Mouse (Mus musculus): ENCODE data around the gene Itpr2. TPM values are rescaled to one million over a fixed set of nuclear protein-coding genes. Genes with fewer than 3 reads are reported as not detected.

Itpr2 gene
- polyA plus RNA-seq, 1 experiment = 2.6 TPM

GRCm38 (mm10) chr6:146170603-146171051, 331.4 kb downstream of the Itpr2 start:
- no peaks in the 10 kb centered on the region for H3K79me2 ChIP-seq (ENCODE audit: control insufficient read depth, insufficient read depth)
- TF ChIP-seq MAX (IDR thresholded peaks at IDR 0.05) = no peak
- no peak for TF ChIP-seq USF1 (IDR thresholded peaks at IDR 0.05; ENCODE audit: low read depth)
- TF ChIP-seq FOSL1 (IDR thresholded peaks at IDR 0.05; ENCODE audit: insufficient read depth, low read length, poor library complexity, severe bottlenecking) = no peak
- no peak overlapping the region for H3ac ChIP-seq (ENCODE audit: control insufficient read depth, insufficient read length, low read depth)
- no peaks in the 10 kb centered on the region for H3K36me3 ChIP-seq (ENCODE audit: control insufficient read depth, insufficient read depth)
- H3K79me3 ChIP-seq (ENCODE audit: low read depth) = no peaks in the 10 kb centered on the region
- H3K27me3 ChIP-seq (ENCODE audit: control insufficient read depth, insufficient read depth, insufficient read length) = no peaks in the 10 kb centered on the region
- H3K4me3 ChIP-seq (ENCODE audit: insufficient read depth, poor library complexity, severe bottlenecking) = no peak overlapping the region

- H3K36me3 ChIP-seq (ENCODE audit: control insufficient read depth, insufficient read depth) = no peaks in the 10 kb centered on the region
- H3ac ChIP-seq (ENCODE audit: control insufficient read depth, insufficient read length, low read depth) = no peak overlapping the region
- H3K79me3 ChIP-seq (ENCODE audit: low read depth) = no peaks in the 10 kb centered on the region
- H3K79me2 ChIP-seq (ENCODE audit: control insufficient read depth, insufficient read depth) = no peaks in the 10 kb centered on the region
- TF ChIP-seq MAX (IDR thresholded peaks at IDR 0.05) = no peak
- no peak for TF ChIP-seq USF1 (IDR thresholded peaks at IDR 0.05; ENCODE audit: low read depth)
- no peak for TF ChIP-seq CTCF (IDR thresholded peaks at IDR 0.05; ENCODE audit: control insufficient read depth, insufficient read depth, insufficient read length)
- TF ChIP-seq MYOD1 (IDR thresholded peaks at IDR 0.05; ENCODE audit: control insufficient read depth, insufficient read length, low read depth) = no peak
- TF ChIP-seq MYOG (IDR thresholded peaks at IDR 0.05; ENCODE audit: control insufficient read depth, extremely low read depth, insufficient read length) = no peak
- no peak for TF ChIP-seq CEBPB (IDR thresholded peaks at IDR 0.05; ENCODE audit: low read depth)
- TF ChIP-seq FOSL1 (IDR thresholded peaks at IDR 0.05; ENCODE audit: insufficient read depth, low read length, poor library complexity, severe bottlenecking) = no peak
- H3K27me3 ChIP-seq (ENCODE audit: control insufficient read depth, insufficient read depth, insufficient read length) = no peaks in the 10 kb centered on the region
- H3K4me3 ChIP-seq (ENCODE audit: insufficient read depth, poor library complexity, severe bottlenecking) = no peak overlapping the region
Observed at GRCm38 (mm10) chr6:146167207-146167606, 334.8 kb downstream of the Itpr2 start.

- H3K79me3 ChIP-seq (ENCODE audit: low read depth) = no peaks in the 10 kb centered on the region
- H3K36me3 ChIP-seq (ENCODE audit: control insufficient read depth, insufficient read depth) = no peaks in the 10 kb centered on the region
- H3ac ChIP-seq (ENCODE audit: control insufficient read depth, insufficient read length, low read depth) = no peak overlapping the region
- H3K27me3 ChIP-seq (ENCODE audit: control insufficient read depth, insufficient read depth, insufficient read length) = no peaks in the 10 kb centered on the region
- H3K79me2 ChIP-seq (ENCODE audit: control insufficient read depth, insufficient read depth) = no peaks in the 10 kb centered on the region
- H3K4me3 ChIP-seq (ENCODE audit: insufficient read depth, poor library complexity, severe bottlenecking) = no peak overlapping the region
- TF ChIP-seq MAX (IDR thresholded peaks at IDR 0.05) = no peak
- no peak for TF ChIP-seq USF1 (IDR thresholded peaks at IDR 0.05; ENCODE audit: low read depth)
- no peak for TF ChIP-seq MYOD1 (IDR thresholded peaks at IDR 0.05; ENCODE audit: control insufficient read depth, insufficient read length, low read depth)
- TF ChIP-seq CEBPB (IDR thresholded peaks at IDR 0.05; ENCODE audit: low read depth) = no peak
- no peak for TF ChIP-seq FOSL1 (IDR thresholded peaks at IDR 0.05; ENCODE audit: insufficient read depth, low read length, poor library complexity, severe bottlenecking)
- no peak for TF ChIP-seq MYOG (IDR thresholded peaks at IDR 0.05; ENCODE audit: control insufficient read depth, extremely low read depth, insufficient read length)
- TF ChIP-seq CTCF (IDR thresholded peaks at IDR 0.05; ENCODE audit: control insufficient read depth, insufficient read depth, insufficient read length) = no peak
Observed at GRCm38 (mm10) chr6:146159641-146160040, 342.4 kb downstream of the Itpr2 start.

- Histone ChIP-seq H3K4me3 (ENCODE audit: insufficient read depth, poor library complexity, severe bottlenecking) (no peak overlapping the region), H3K79me2 (ENCODE audit: control insufficient read depth, insufficient read depth) (no peaks in the 10 kb centered on the region), H3K27me3 (ENCODE audit: control insufficient read depth, insufficient read depth, insufficient read length) (no peaks in the 10 kb centered on the region), H3ac (ENCODE audit: control insufficient read depth, insufficient read length, low read depth) (no peak overlapping the region), H3K36me3 (ENCODE audit: control insufficient read depth, insufficient read depth) (no peaks in the 10 kb centered on the region), H3K79me3 (ENCODE audit: low read depth) (no peaks in the 10 kb centered on the region)
- TF ChIP-seq FOSL1 (IDR thresholded peaks at IDR 0.05; ENCODE audit: insufficient read depth, low read length, poor library complexity, severe bottlenecking) = no peak
- no peak for TF ChIP-seq CEBPB (IDR thresholded peaks at IDR 0.05; ENCODE audit: low read depth)
- TF ChIP-seq MAX (IDR thresholded peaks at IDR 0.05) = no peak
- TF ChIP-seq MYOD1 (IDR thresholded peaks at IDR 0.05; ENCODE audit: control insufficient read depth, insufficient read length, low read depth) = no peak
- TF ChIP-seq USF1 (IDR thresholded peaks at IDR 0.05; ENCODE audit: low read depth) = no peak
Observed at GRCm38 (mm10) chr6:146158717-146159116, 343.3 kb downstream of the Itpr2 start.

- H3K79me2 ChIP-seq (ENCODE audit: control insufficient read depth, insufficient read depth) = no peaks in the 10 kb centered on the region
- H3K4me3 ChIP-seq (ENCODE audit: insufficient read depth, poor library complexity, severe bottlenecking) = no peak overlapping the region
- no peak for TF ChIP-seq USF1 (IDR thresholded peaks at IDR 0.05; ENCODE audit: low read depth)
- TF ChIP-seq CTCF (IDR thresholded peaks at IDR 0.05; ENCODE audit: control insufficient read depth, insufficient read depth, insufficient read length) = no peak
- no peaks in the 10 kb centered on the region for H3K79me3 ChIP-seq (ENCODE audit: low read depth)
- H3K27me3 ChIP-seq (ENCODE audit: control insufficient read depth, insufficient read depth, insufficient read length) = no peaks in the 10 kb centered on the region
- H3ac ChIP-seq (ENCODE audit: control insufficient read depth, insufficient read length, low read depth) = no peak overlapping the region
- H3K36me3 ChIP-seq (ENCODE audit: control insufficient read depth, insufficient read depth) = no peaks in the 10 kb centered on the region
Observed at GRCm38 (mm10) chr6:146157983-146158535, 344.0 kb downstream of the Itpr2 start.

GRCm38 (mm10) chr6:146157099-146157498, 344.9 kb downstream of the Itpr2 start:
- Histone ChIP-seq H3K79me2 (ENCODE audit: control insufficient read depth, insufficient read depth) (no peaks in the 10 kb centered on the region), H3K27me3 (ENCODE audit: control insufficient read depth, insufficient read depth, insufficient read length) (no peaks in the 10 kb centered on the region), H3K36me3 (ENCODE audit: control insufficient read depth, insufficient read depth) (no peaks in the 10 kb centered on the region), H3ac (ENCODE audit: control insufficient read depth, insufficient read length, low read depth) (no peak overlapping the region), H3K79me3 (ENCODE audit: low read depth) (no peaks in the 10 kb centered on the region), H3K4me3 (ENCODE audit: insufficient read depth, poor library complexity, severe bottlenecking) (no peak overlapping the region)
- no peak for TF ChIP-seq MYOD1 (IDR thresholded peaks at IDR 0.05; ENCODE audit: control insufficient read depth, insufficient read length, low read depth)
- no peak for TF ChIP-seq MAX (IDR thresholded peaks at IDR 0.05)
- no peak for TF ChIP-seq MYOG (IDR thresholded peaks at IDR 0.05; ENCODE audit: control insufficient read depth, extremely low read depth, insufficient read length)
- TF ChIP-seq CTCF (IDR thresholded peaks at IDR 0.05; ENCODE audit: control insufficient read depth, insufficient read depth, insufficient read length) = no peak
- TF ChIP-seq FOSL1 (IDR thresholded peaks at IDR 0.05; ENCODE audit: insufficient read depth, low read length, poor library complexity, severe bottlenecking) = no peak
- TF ChIP-seq USF1 (IDR thresholded peaks at IDR 0.05; ENCODE audit: low read depth) = no peak
- no peak for TF ChIP-seq CEBPB (IDR thresholded peaks at IDR 0.05; ENCODE audit: low read depth)

Measured in C2C12 (cell line).